In genomic region chr6:90736691-90737245, GRCm38 (mm10) we compare ENCODE assay signal across 8 mouse cellular contexts.
DNase-seq lines count a peak whose midpoint lies in the region; ATAC-seq and TF ChIP-seq lines count a peak whose summit lies in the region.

No protein-coding gene starts in this region.

- H3K4me1 ChIP-seq in brown adipose tissue, adult 24 weeks (ENCODE audit: control insufficient read depth, insufficient read depth, insufficient read length, low read length) = peaks cover 16% of the 10 kb centered on the region
- H3K4me1 ChIP-seq in forebrain, embryonic 12.5 days = peaks cover 30% of the 10 kb centered on the region
- H3K4me1 ChIP-seq in spleen, adult 2 months (ENCODE audit: control insufficient read depth, insufficient read depth, insufficient read length) = peaks cover 33% of the 10 kb centered on the region

- H3K36me3 ChIP-seq in forebrain, embryonic 12.5 days (replicated peaks) = no peaks in the 10 kb centered on the region
- H3K36me3 ChIP-seq in spleen, adult 2 months (ENCODE audit: control insufficient read depth, insufficient read depth, low read length) = no peaks in the 10 kb centered on the region

- peak; percentile 84 for DNase-seq in Muller cell, postnatal 12 days (ENCODE audit: inconsistent ontology term)
- peak; percentile 77 for DNase-seq in heart, postnatal 4 days
- peak; percentile 64 for DNase-seq in left cerebral cortex, postnatal 4 days
- no peak for DNase-seq in spleen, adult 2 months (ENCODE audit: low read depth in 1 of 2, low spot score in 2 of 2)
- no peak for DNase-seq in frontal cortex, postnatal 10 days (ENCODE audit: low spot score in 2 of 2)

- H3K4me2 ChIP-seq in forebrain, embryonic 12.5 days = peak overlapping the region; percentile 99

- ATAC-seq in forebrain, embryonic 12.5 days (ENCODE audit: low FRiP score) = peak; percentile 48
- peak; percentile 23 for ATAC-seq in megakaryocyte progenitor cell, adult 5-6 weeks (replicated peaks; ENCODE audit: poor library complexity)

- no peaks in the 10 kb centered on the region for H3K9me3 ChIP-seq in forebrain, embryonic 12.5 days

- under 1% methylated on average over 52 of the region's 52 CpGs for WGBS in forebrain, embryonic 12.5 days
- 4% methylated on average over 52 of the region's 52 CpGs for WGBS in spleen, adult 2 months

- intact Hi-C loops in left cerebral cortex, postnatal 4 days (cut with DNase I) = loop anchor here (5.0 kb wide), 1 partner anchor 76 kb away; no protein-coding TSS in a partner anchor

- no peak for TF ChIP-seq POLR2A in spleen, adult 2 months (IDR thresholded peaks at IDR 0.05; ENCODE audit: low read depth, low read length)

- H3K4me3 ChIP-seq in brown adipose tissue, adult 24 weeks (ENCODE audit: insufficient read depth, low read depth, low read length) = peak overlapping the region; percentile 88
- H3K4me3 ChIP-seq in forebrain, embryonic 12.5 days (replicated peaks) = peak overlapping the region; percentile 77
- H3K4me3 ChIP-seq in spleen, adult 2 months (ENCODE audit: extremely low read depth, insufficient read depth, insufficient read length) = peak overlapping the region; percentile 51; the same call in 1 of the 2 replicates

- TF ChIP-seq CTCF in spleen, adult 2 months (IDR thresholded peaks at IDR 0.05; ENCODE audit: extremely low read depth, insufficient read depth, insufficient read length, insufficient replicate concordance) = no peak

- H3K27ac ChIP-seq in brown adipose tissue, adult 24 weeks (replicated peaks; ENCODE audit: low read depth, low read length) = peak overlapping the region; percentile 85
- 0 out of 2 replicates have a peak overlapping the region, but pooled peaks have one; percentile 46 for H3K27ac ChIP-seq in forebrain, embryonic 12.5 days
- no peak overlapping the region for H3K27ac ChIP-seq in spleen, adult 2 months (ENCODE audit: insufficient read depth, low read length)

- peak overlapping the region; percentile 80 for H3K9ac ChIP-seq in forebrain, embryonic 12.5 days

- H3K27me3 ChIP-seq in forebrain, embryonic 12.5 days = peaks cover 14% of the 10 kb centered on the region; the same call in 1 of the 2 replicates
- no peaks in the 10 kb centered on the region for H3K27me3 ChIP-seq in spleen, adult 2 months (ENCODE audit: control insufficient read depth, insufficient read depth, low read length)

Comparison
In these comparisons a context has a peak if more than half of its experiments do, and no peak if none do; other contexts are left out.
1. DNase-seq: peak in Muller cell, postnatal 12 days (single experiment), heart, postnatal 4 days (single experiment) and left cerebral cortex, postnatal 4 days (single experiment); none in spleen, adult 2 months (0 of 2) and frontal cortex, postnatal 10 days (0 of 2).
2. Peak in every context shown above with its lines, with median percentiles within 50 percentile points of each other: H3K4me3 ChIP-seq.